Mouse (Mus musculus): ENCODE data around the gene Tex45.

DNA sequence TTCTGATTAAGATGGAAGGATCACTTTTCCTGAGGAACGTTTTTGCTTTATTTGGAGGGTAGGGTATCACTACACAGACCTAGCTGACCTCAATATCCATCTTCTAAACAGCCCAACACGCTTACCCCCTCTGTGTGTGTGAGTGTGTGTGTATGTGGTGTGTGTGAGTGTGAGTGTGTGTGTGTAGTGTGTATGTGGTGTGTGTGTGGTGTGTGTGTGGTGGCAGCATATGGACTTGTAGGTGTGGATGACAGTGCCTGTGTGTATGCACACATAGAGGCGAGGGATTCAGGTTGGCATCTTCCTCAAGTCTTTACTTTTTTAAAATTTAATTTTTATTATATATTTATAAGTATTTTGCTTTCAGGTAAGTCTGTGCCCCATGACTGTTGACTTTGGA lies 27.9 kb downstream of the Tex45 start:
- TF ChIP-seq CTCF (IDR thresholded peaks at IDR 0.05) (no peak), EP300 (IDR thresholded peaks at IDR 0.05) (no peak)

Measured in lung, postnatal 0 days (tissue).